Mouse (Mus musculus) kidney, postnatal 4 days (tissue): ENCODE measurements around the gene Cacnb1.
A peak's percentile ranks its signal among the peaks of the same experiment; 100 is the strongest.

Experiments
- DNase-seq, 2 experiments: peaks; one replicate each; pipeline ENCODE4 v3.0.0; 2021; ENCODE audit warnings: mixed read lengths in 2 of 2

The Cacnb1 gene

GRCm38 (mm10) chr11:97985727-97986677 lies 36.8 kb downstream of the Cacnb1 start, which contains the start of gene Plxdc1:
Gene Plxdc1 (minus strand): TSS chr11:97986444.
- peak; percentile 55 to 62 for DNase-seq

- DNase-seq, result no peak
Measured at GRCm38 (mm10) chr11:97983983-97984382, 38.9 kb downstream of the Cacnb1 start.

- DNase-seq, result no peak
Measured at GRCm38 (mm10) chr11:97983506-97983905, 39.3 kb downstream of the Cacnb1 start.

- DNase-seq, result no peak
Measured at GRCm38 (mm10) chr11:97982721-97983120, 40.1 kb downstream of the Cacnb1 start.

- DNase-seq, result no peak
Measured at GRCm38 (mm10) chr11:97980531-97980966, 42.3 kb downstream of the Cacnb1 start.

- no peak for DNase-seq
Measured at GRCm38 (mm10) chr11:97979824-97980495, 42.9 kb downstream of the Cacnb1 start.

- no peak for DNase-seq
Measured at GRCm38 (mm10) chr11:97978392-97978791, 44.4 kb downstream of the Cacnb1 start.

GRCm38 (mm10) chr11:97977797-97978196 lies 45.0 kb downstream of the Cacnb1 start:
- no peak for DNase-seq

GRCm38 (mm10) chr11:97974746-97975145 lies 48.1 kb downstream of the Cacnb1 start:
- no peak for DNase-seq

GRCm38 (mm10) chr11:97974141-97974540 lies 48.7 kb downstream of the Cacnb1 start:
- DNase-seq, result no peak

- DNase-seq, result no peak
Measured at GRCm38 (mm10) chr11:97972434-97972833, 50.4 kb downstream of the Cacnb1 start.

- peak; percentile 47 to 60 for DNase-seq
Measured at GRCm38 (mm10) chr11:97971232-97971631, 51.6 kb downstream of the Cacnb1 start.

- DNase-seq, result no peak
Measured at GRCm38 (mm10) chr11:97970771-97971170, 52.1 kb downstream of the Cacnb1 start.

- no peak for DNase-seq
Measured at GRCm38 (mm10) chr11:97968385-97968784, 54.4 kb downstream of the Cacnb1 start.

- DNase-seq, result no peak
Measured at GRCm38 (mm10) chr11:97967114-97967513, 55.7 kb downstream of the Cacnb1 start.

- peak; percentile 54 to 57 for DNase-seq
Measured at GRCm38 (mm10) chr11:97960907-97961306, 61.9 kb downstream of the Cacnb1 start.

GRCm38 (mm10) chr11:97959300-97959680 lies 63.5 kb downstream of the Cacnb1 start:
- peak in 1 of 2 experiments; percentile 38 for DNase-seq

- DNase-seq, result no peak
Measured at GRCm38 (mm10) chr11:97958641-97959299, 64.1 kb downstream of the Cacnb1 start.

GRCm38 (mm10) chr11:97956905-97957560 lies 65.8 kb downstream of the Cacnb1 start:
- DNase-seq, result peak; percentile 57 to 74

GRCm38 (mm10) chr11:97955915-97956314 lies 66.9 kb downstream of the Cacnb1 start:
- DNase-seq, result no peak

GRCm38 (mm10) chr11:97955146-97955902 lies 67.5 kb downstream of the Cacnb1 start:
- DNase-seq, result no peak
